Mouse (Mus musculus): ENCODE results near the gene Lingo3. TPM values are rescaled to one million over a fixed set of nuclear protein-coding genes. Genes with fewer than 3 reads are reported as not detected.
A peak's percentile ranks its signal among the peaks of the same experiment; 100 is the strongest.

Gene Lingo3
- polyA plus RNA-seq, 1 experiment from 2014 or later = 0.18 TPM

MicroRNA genes within 50 kb of the gene (microRNA counts, 519-probe panel; counts per million panel counts)
- microRNA mmu-miR-1982 = 473 counts per million, percentile 71 among the panel's probes with 10 or more counts

Small RNA genes lying within 50 kb of the gene (microRNA-seq; reads per million reads assigned to microRNA genes)
- 5.0 reads per million, percentile 5 among the genes with 10 or more reads in this experiment for gene Mir1982 (ENCODE audit: borderline number of aligned reads)

Other genes starting within 250 kb of the Lingo3 start
- 50.4 and 52.9 TPM in 2 replicates for gene Scamp4, start 241.2 kb downstream of the Lingo3 start, polyA plus RNA-seq (2015; fragmentation: Nextera tagmentation; extraction: Ambion mirVana)
- gene Adat3, start 241.2 kb downstream of the Lingo3 start, polyA plus RNA-seq (2015; fragmentation: Nextera tagmentation; extraction: Ambion mirVana) = 6.9 and 10.2 TPM in 2 replicates
- 2.8 and 4.2 TPM in 2 replicates for gene Gm49322, start 238.0 kb downstream of the Lingo3 start, polyA plus RNA-seq (2015; fragmentation: Nextera tagmentation; extraction: Ambion mirVana)
- gene Csnk1g2, start 221.2 kb downstream of the Lingo3 start, polyA plus RNA-seq (2015; fragmentation: Nextera tagmentation; extraction: Ambion mirVana) = 153 and 160 TPM in 2 replicates
- 31.6 and 31.9 TPM in 2 replicates for gene Btbd2, start 187.0 kb downstream of the Lingo3 start, polyA plus RNA-seq (2015; fragmentation: Nextera tagmentation; extraction: Ambion mirVana)
- 119 and 125 TPM in 2 replicates for gene Mknk2, start 165.9 kb downstream of the Lingo3 start, polyA plus RNA-seq (2015; fragmentation: Nextera tagmentation; extraction: Ambion mirVana)
- gene Mob3a, start 142.1 kb downstream of the Lingo3 start, polyA plus RNA-seq (2015; fragmentation: Nextera tagmentation; extraction: Ambion mirVana) = 107 and 114 TPM in 2 replicates
- gene Izumo4, start 141.9 kb downstream of the Lingo3 start, polyA plus RNA-seq (2015; fragmentation: Nextera tagmentation; extraction: Ambion mirVana) = 17.8 and 20.1 TPM in 2 replicates
- gene Ap3d1, start 101.8 kb downstream of the Lingo3 start, polyA plus RNA-seq (2015; fragmentation: Nextera tagmentation; extraction: Ambion mirVana) = 48.0 and 54.8 TPM in 2 replicates
- 10.5 and 15.0 TPM in 2 replicates for gene Dot1l, start 88.8 kb downstream of the Lingo3 start, polyA plus RNA-seq (2015; fragmentation: Nextera tagmentation; extraction: Ambion mirVana)
- 62.7 and 80.3 TPM in 2 replicates for gene Sf3a2, start 45.8 kb downstream of the Lingo3 start, polyA plus RNA-seq (2015; fragmentation: Nextera tagmentation; extraction: Ambion mirVana)
- 137 and 140 TPM in 2 replicates for gene Plekhj1, start 45.4 kb downstream of the Lingo3 start, polyA plus RNA-seq (2015; fragmentation: Nextera tagmentation; extraction: Ambion mirVana)
- 0.08 TPM in 2 replicates for gene Amh, start 38.8 kb downstream of the Lingo3 start, polyA plus RNA-seq (2015; fragmentation: Nextera tagmentation; extraction: Ambion mirVana)
- 0.15 and 0.29 TPM in 2 replicates for gene Jsrp1, start 30.5 kb downstream of the Lingo3 start, polyA plus RNA-seq (2015; fragmentation: Nextera tagmentation; extraction: Ambion mirVana)
- 2,037 and 2,048 TPM in 2 replicates for gene Oaz1, start 17.4 kb downstream of the Lingo3 start, polyA plus RNA-seq (2015; fragmentation: Nextera tagmentation; extraction: Ambion mirVana)
- gene Lsm7, start 11.2 kb upstream of the Lingo3 start, polyA plus RNA-seq (2015; fragmentation: Nextera tagmentation; extraction: Ambion mirVana) = 338 and 340 TPM in 2 replicates
- gene Sppl2b, start 11.2 kb upstream of the Lingo3 start, polyA plus RNA-seq (2015; fragmentation: Nextera tagmentation; extraction: Ambion mirVana) = 26.8 and 27.7 TPM in 2 replicates
- gene Tmprss9, start 27.8 kb upstream of the Lingo3 start, polyA plus RNA-seq (2015; fragmentation: Nextera tagmentation; extraction: Ambion mirVana) = 0.08 and 0.09 TPM in 2 replicates
- gene Timm13, start 56.9 kb upstream of the Lingo3 start, polyA plus RNA-seq (2015; fragmentation: Nextera tagmentation; extraction: Ambion mirVana) = 337 and 351 TPM in 2 replicates
- 28.0 and 28.5 TPM in 2 replicates for gene Lmnb2, start 74.2 kb upstream of the Lingo3 start, polyA plus RNA-seq (2015; fragmentation: Nextera tagmentation; extraction: Ambion mirVana)
- gene Gadd45b, start 86.0 kb upstream of the Lingo3 start, polyA plus RNA-seq (2015; fragmentation: Nextera tagmentation; extraction: Ambion mirVana) = 19.0 and 21.7 TPM in 2 replicates
- gene Gng7, start 170.9 kb upstream of the Lingo3 start, polyA plus RNA-seq (2015; fragmentation: Nextera tagmentation; extraction: Ambion mirVana) = 1.5 and 1.8 TPM in 2 replicates
- gene Diras1, start 181.6 kb upstream of the Lingo3 start, polyA plus RNA-seq (2015; fragmentation: Nextera tagmentation; extraction: Ambion mirVana) = 0.04 TPM in 1 of 2 replicates, not detected in the other
- gene Slc39a3, start 193.4 kb upstream of the Lingo3 start, polyA plus RNA-seq (2015; fragmentation: Nextera tagmentation; extraction: Ambion mirVana) = 16.0 and 16.8 TPM in 2 replicates
- gene Sgta, start 216.1 kb upstream of the Lingo3 start, polyA plus RNA-seq (2015; fragmentation: Nextera tagmentation; extraction: Ambion mirVana) = 120 and 127 TPM in 2 replicates
- 20.1 and 25.8 TPM in 2 replicates for gene Thop1, start 226.0 kb upstream of the Lingo3 start, polyA plus RNA-seq (2015; fragmentation: Nextera tagmentation; extraction: Ambion mirVana)